Mouse (Mus musculus): ENCODE data around the gene 1110008P14Rik.
"Not testable (repeated sequence)": the region's sequence is repeated elsewhere in the genome, so short reads cannot be mapped to it uniquely, and the experiment has no call there.

The 1110008P14Rik gene

DNA sequence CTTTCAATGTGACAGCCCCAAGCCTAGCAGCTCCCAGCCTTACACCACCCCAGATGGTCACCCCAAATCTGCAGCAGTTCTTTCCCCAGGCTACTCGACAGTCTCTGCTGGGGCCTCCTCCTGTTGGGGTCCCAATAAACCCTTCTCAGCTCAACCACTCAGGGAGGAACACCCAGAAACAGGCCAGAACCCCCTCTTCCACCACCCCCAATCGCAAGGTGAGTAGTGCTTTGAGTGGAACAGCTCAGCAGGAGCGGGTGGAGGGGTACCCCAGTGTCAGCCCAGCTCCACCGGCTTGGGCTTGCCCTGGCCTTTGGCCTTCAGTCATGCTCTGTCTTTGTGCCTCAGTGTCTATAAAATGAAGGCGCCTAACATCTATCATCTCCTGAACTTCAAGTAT, 14.4 kb downstream of the 1110008P14Rik start:
- in situ Hi-C loops (cut with MboI; ENCODE audit: low sequenced_read_pairs): no loop called here

DNA sequence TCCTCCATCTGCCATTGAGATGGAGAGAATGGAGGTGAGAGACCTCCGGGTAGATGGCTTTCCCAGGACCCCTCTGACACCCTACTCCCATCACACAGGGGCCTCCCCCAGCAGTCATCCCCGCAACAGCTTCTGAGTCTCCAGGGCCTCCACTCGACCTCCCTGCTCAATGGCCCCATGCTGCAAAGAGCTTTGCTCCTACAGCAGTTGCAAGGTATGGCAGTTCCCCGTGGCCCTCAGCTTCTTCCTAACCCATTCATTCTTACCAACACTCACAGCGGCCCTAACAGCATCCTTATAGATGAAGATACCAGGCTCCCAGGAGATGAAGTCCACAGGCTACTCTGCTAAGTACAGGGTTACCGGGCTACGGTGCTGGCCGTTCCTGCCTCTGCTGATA, 17.6 kb downstream of the 1110008P14Rik start:
- in situ Hi-C loops (cut with MboI; ENCODE audit: low sequenced_read_pairs): no loop called here

DNA sequence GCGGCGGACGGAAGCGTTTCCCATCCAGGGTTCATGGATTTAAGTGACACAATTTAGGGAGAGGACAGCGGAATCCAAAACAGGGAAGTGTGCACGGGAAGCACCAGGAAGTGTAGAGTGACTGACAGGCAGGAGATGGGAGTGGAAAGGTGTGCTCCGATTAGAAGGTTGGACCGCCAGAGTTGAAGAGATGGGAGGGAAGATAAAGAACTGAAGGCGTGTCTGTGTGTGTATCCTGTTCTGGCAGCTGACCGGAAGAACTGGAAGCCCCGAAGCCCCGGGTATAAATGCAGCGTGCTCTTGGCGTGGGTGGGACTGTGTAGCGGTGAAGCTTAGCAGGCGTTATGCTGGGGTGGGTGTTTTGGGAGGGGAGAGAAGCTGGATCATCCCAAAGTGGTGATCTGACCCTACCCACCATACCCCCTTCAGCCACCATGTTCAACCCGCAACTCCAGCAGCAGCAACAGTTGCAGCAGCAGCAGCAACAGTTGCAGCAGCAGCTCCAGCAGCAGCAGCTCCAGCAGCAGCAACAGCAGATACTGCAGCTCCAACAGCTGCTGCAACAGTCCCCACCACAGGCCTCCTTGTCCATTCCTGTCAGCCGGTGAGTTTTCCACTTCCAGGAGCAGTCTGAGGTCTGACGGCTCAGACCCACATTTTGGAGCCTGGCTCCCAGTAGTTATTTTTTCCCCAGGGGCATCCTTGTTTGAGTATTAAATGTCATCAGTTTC, 18.2 kb downstream of the 1110008P14Rik start:
- in situ Hi-C loops (cut with MboI; ENCODE audit: low sequenced_read_pairs): no loop called here

DNA sequence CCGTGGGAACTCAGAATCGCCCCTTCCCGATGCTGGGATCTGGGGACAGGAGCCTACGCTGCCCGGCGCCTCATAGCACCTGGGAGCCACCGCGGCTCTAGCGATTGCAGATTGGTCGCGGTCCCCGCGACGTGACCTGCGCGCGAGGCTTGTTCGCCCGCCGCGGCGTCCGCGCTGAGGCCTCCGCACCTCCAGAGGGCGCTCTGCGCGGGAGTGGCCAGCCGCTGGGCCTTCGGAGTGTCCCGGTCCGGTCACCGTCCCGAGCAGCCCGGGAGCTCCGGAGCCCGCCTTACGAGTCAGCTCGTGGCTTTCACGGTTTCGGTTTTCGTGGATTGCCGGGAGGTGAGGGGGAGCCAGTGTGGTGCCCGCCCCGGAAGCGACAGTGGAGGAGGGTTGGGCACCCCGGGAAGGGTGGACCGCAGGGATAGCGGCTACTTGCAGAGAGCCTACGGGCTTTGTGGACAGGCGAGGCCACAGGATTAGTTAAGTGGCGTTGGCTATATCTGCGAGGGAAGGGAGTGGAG, 18.9 kb downstream of the 1110008P14Rik start:
- in situ Hi-C loops (cut with MboI; ENCODE audit: low sequenced_read_pairs): no loop called here

DNA sequence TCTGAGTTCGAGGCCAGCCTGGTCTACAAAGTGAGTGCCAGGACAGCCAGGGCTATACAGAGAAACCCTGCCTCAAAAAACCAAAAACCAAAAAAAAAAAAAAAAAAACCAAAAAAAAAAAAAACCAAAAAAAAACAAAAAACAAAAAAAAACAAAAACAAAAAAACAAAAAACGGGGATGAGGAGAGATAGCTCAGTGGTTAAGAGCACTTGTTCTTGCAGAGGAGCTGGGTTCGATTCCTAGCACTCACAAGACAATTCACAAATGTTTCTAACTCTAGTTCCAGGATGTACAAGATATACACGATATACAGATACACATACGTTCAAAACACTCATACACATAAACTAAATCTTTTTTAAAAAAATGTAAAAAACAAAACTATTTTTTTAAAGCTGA, 19.5 kb downstream of the 1110008P14Rik start:
- in situ Hi-C loops (cut with MboI; ENCODE audit: low sequenced_read_pairs): not testable (repeated sequence)

DNA sequence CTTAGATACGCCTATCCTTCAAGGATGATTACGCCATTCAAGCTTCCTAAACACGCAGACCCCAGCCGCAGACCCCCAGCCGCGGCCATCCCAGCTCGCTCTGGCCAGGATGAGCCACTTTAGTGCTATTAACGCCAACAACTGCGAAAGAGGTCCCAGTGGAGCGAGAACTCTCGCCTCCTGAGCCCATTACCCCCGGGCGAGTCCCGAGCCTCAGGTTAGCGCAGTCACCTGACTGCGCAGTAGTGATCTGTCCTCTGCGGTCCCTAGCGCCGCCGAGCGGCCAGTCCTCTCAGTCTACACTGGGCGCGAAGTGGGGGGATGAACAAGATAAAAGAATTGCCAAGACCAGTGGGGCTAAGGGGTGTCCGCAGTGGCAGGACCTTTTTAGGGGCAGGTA, 20.3 kb downstream of the 1110008P14Rik start:
- in situ Hi-C loops (cut with MboI; ENCODE audit: low sequenced_read_pairs): no loop called here

DNA sequence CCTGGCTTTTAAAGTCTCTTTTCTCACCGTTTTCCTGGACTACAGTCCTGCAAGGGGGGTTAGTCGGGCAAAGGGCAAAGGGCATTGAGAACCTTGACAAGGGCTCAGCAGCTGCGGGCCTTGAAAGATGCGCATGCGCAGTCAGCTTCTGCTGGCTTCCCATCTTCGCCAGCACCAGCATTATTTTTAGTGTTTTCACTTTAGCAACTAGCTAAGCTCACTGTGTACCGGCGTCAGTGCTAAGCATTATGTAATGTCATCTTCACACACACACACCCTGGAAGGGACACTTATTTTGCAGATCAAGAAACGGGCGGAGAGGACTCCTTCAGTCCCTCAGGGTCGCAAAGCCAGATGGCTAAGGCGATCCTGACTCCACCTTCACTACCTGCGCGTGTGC, 21.0 kb downstream of the 1110008P14Rik start:
- in situ Hi-C loops (cut with MboI; ENCODE audit: low sequenced_read_pairs): no loop called here

DNA sequence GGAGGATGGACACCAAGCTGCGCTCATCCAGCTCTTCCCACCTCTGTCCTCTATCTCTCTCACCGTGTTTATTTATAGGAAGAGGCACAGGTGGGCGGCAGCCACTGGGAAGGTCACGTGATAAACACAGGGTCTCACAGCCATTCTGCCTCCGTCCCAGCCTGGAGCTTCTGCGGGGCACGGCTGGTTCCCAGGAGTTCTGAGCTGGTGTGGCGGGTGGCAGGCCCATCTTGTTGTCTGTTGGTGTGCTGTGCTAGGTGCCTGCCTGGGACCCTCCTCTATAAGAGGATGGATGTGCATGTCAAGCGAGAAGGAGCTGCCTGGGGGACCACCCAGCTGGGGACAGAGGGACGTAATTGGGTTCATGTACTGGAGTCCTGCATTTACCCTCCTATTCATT, 23.4 kb downstream of the 1110008P14Rik start:
- in situ Hi-C loops (cut with MboI; ENCODE audit: low sequenced_read_pairs): no loop called here

DNA sequence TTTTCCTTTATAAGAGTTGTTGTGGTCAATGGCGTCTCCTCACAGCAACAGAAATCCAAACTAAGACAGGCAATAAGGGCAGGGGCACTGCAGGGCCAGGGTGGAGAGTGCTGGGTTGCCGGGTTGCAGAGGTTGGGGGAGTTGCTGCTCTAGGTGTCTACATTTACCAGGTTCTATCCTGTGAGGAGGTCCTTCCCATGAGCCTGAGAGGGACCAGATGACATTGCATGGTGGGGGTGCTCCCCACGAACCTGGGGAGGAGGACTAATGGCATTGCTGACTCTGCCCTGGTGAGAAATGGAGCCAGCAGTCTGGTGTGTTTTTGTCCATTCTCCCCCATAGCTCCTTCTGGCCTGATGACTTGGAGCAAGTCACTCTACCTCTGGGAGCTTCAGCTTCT, 24.0 kb downstream of the 1110008P14Rik start:
- in situ Hi-C loops (cut with MboI; ENCODE audit: low sequenced_read_pairs): no loop called here

DNA sequence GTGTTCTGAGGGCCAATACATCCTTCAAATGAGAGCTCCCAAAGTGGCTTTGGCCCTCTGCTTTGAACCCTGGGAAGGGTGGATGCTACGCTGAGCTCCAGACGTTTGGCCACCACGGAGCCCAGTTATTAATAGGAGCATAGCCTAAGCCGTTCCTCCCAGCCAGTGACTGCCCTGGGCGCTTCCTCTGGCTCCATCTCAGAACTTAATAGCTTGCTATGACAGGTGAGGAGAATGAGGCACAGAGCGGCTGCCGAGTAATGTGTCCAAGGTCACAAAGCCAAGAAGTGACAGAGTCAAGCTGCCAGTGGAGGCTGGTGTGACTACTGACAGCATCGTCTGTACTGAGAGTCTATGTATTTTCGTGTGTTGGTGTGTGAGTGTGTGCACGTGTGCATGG, 25.5 kb downstream of the 1110008P14Rik start:
- in situ Hi-C loops (cut with MboI; ENCODE audit: low sequenced_read_pairs): no loop called here

DNA sequence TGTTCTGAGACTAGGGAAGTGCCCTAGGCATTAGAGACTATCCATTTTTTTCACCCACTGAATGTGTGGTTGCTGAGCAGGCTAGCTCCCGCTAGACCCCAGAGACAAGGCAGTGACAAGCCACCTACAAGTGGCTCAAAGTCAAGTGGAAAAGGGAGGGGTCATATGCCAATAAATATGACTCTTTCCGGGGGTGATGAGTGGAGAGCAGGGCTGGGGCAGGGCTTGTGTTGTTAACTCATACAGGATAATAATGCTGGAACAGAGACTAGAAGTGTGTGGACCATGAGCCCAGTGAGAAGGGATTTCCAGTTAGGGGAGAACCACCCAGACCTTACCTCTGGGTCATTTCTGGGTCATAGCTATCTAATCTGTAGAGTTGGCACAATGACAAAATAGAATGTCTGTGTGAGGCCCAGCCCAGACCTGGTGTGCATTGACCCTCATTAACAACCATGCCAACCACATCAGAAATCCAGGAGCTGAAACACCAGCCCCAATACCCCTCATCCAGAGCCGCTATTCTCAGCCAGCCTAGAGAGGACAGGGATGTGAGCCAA, 27.3 kb downstream of the 1110008P14Rik start:
- in situ Hi-C loops (cut with MboI; ENCODE audit: low sequenced_read_pairs): no loop called here

DNA sequence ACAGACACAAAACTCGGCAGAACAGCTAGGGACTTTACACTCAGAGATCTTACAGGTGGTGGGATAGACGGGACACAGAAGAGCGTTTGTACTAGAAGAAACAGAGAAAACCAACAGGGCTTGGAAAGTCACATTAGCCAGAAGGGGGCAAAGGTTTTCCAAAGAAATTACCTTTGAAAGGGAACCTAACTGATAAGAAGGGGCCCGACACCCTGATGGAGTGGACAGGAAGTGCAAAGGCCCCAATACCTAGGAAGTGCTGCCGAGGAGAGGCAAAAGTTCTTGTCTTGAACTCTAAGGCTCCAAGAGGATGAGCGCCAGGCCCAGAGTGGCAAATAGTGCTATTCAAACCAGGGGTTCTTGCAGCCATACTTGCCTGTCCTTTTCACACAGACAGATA, 27.9 kb downstream of the 1110008P14Rik start:
- in situ Hi-C loops (cut with MboI; ENCODE audit: low sequenced_read_pairs): no loop called here

DNA sequence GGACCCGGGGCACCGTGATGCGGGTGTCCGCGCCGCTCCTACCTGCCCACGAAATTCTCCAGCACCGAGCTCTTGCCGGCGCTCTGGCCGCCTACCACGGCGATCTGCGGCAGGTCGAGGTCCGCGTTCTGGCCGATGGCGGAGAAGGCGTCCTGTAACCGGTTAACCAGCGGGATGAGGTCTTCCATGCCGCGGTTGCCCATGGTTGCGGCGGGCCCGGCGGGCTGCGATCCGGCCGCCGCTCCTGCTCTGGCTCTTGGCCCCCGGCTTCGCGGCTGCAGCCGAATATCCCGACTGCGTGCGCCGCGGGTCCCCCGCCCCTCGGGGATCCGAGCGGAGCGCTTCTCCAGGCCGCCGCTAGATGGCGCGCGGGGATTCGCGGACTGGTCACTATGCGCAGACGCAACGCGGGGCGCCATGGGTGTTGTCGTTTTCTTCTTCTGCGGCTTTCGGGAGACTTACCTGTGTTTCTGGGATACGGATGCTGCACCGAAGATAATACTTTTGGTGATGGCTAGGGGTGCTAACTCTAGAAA, 28.7 kb downstream of the 1110008P14Rik start, which contains the start of gene Dnm1:
Dnm1 (minus strand) TSS at position 332 of the 536 bp plus-strand sequence.
- in situ Hi-C loops (cut with MboI; ENCODE audit: low sequenced_read_pairs): no loop called here

DNA sequence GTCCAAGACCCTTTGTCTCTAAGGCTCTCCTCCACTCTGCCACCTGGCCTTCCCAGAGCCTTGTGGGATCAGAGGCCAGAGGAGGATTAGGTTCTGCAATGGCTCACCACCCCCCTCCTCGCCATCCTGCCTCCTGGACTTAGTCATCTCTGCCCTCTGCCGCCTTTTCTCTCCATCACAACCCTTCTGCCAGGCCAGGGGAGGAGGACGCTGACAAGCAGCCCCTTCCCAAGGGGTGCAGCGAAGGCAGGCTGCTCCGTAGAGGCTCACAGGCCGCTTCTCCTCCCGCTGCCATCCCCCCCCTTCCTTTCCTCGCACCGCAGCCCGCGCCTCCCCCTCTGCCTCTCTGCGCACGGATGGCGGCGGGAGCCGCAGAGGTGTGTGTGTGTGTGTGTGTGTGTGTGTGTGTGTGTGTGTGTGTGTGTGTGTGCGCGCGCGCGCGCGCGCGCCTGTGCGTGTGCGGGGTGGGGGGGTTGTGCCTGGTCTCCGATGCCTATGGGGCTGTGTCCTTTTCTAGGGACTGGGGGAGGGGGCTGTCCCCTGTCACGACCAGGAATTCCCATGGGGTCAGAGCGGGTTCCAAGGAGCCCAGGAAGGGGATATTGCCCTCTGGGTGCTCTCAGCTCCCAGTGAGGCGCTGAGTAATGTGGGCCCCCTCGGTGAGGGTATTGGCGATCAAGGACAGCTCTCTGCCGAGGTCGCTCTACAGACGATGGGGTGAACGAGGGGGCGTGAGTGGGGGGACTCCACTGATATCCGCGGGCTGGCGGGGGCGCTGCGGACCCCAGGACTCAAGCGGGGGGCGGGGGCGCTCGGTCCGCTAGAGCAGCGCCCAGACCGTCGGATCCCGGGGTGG, 29.4 kb downstream of the 1110008P14Rik start, which contains the start of gene Ciz1:
Ciz1 (plus strand) TSS at position 177 of the 856 bp plus-strand sequence.
- in situ Hi-C loops (cut with MboI; ENCODE audit: low sequenced_read_pairs): no loop called here

DNA sequence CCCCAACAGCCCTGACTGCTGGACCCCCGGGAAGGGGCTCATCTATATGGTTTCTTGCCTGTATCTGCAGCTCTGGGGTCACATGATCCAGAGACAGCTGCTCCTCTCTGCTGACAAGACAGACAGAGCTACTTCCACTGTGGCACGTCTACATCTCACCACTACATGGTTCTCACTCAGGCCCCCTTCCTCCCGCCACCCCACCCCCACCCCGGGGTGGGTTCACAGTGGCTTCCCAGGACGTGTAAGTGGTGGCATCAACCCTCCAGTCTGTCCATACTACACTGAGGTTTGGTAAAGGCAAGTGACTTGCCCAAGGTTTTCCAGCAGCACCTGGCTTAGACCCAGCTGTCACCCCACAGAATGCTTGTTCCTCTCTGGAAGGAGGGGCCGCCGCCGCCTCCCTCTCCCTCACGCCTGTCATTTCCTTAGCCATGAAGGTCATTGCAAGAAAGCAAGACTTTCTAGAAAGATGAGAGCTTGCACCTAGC, 30.2 kb downstream of the 1110008P14Rik start:
- in situ Hi-C loops (cut with MboI; ENCODE audit: low sequenced_read_pairs): no loop called here

DNA sequence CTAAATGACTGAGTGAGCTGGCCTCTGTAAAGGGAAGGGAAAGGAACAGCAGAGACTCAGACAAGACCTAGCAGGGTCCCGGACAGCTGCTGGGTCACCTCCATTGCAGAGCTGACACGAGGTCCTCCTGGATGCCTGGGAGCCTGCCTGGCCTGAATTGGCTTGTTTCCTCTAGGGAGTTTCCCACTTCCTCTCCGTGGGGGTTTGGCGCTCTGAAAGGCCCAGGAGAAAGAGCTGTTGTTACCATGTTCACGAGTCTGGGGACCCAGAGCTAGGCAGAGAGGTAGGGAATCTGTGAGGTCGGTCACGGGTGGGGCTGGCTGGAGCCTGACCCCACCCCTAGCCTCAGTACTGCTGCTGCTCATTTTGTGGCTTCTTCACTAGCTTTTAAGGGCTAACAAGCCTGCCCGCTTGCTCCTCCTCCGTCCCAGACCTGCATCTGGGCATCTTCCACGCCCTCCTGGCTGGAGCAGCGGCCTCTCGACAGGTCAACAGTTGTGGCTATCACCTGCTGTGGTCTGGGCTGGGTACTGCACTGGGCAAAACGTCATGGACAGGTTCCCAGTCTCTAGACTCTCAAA, 31.2 kb downstream of the 1110008P14Rik start:
- in situ Hi-C loops (cut with MboI; ENCODE audit: low sequenced_read_pairs): no loop called here

DNA sequence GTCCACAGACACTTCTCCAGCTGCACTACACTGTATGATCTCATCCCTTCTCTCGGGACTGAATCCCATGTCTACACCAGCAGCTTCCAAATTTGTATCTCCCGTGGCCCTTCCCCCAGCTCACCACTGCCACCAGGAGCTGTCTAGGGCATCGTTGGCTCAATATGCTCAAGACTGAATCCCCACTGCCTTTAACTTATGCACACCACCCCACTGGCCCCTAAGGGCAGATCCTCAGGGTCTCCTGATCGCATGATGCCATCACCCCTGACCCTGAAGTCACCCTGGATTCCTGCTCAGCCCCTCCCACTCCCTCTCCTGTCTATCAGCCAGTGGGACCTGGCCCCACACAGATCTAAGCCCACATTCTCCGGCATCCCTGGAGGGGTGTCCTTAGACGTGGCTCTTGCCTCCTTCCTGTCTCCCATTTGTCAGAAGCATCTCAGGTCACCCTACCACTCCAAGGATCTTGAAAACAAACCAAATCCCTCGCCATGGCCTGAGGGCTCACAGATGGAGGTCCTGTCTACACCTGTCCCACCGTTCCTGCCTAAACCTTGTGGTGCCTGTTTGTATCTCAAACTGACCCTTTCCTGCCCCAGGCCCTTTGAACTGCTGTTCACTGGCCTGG, 32.0 kb downstream of the 1110008P14Rik start:
- in situ Hi-C loops (cut with MboI; ENCODE audit: low sequenced_read_pairs): no loop called here

DNA sequence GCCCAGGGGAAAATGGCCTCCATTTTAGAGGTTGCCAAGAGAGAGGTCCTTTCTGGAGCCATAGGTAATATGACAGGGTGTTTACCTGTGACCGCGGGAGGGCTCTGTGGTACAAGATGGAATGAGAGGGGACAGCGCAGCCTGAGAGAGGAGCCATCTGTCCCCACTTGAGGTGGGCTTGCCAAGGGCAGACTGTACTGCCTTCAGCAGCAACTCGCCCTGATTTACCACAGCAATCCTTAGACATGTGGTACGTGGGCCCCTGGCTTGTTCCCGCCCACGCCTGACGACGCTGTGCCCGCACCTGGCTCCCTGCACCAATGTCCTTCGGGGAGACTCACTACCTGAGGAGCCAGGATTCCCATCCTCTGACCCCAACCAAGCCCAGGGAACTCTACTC, 33.4 kb downstream of the 1110008P14Rik start:
- in situ Hi-C loops (cut with MboI; ENCODE audit: low sequenced_read_pairs): no loop called here

DNA sequence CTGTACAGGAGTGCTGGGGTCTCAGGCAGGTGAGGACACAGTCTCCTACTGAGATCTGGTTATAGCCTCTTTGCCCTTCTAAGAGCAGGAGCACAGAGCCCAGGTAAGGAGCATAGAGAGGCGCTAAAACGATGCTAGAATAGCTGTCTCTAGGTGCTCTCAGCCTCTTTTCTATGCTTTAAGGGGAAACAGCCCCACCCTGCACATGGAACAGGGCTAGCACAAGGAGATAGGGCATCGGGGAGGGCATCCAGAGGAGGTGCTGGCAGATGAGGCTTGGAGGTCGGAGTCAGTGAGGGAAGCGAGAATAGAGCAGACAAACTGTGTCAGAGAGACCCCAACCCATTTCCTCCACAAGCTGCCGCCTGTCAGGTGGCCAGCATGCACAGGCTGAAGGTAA, 34.7 kb downstream of the 1110008P14Rik start:
- in situ Hi-C loops (cut with MboI; ENCODE audit: low sequenced_read_pairs): no loop called here

Measured in CH12F3 (cell line).